Mouse (Mus musculus) small intestine, adult 2 months (tissue): Measurements from ENCODE around the gene Cdc26.

ENCODE experiments used
- CTCF ChIP-seq: fragments of 200-500 bp; IDR thresholded peaks from 2 replicates; pipeline ENCODE4 v1.5.1; 2012; ENCODE audit warnings: low read depth, mild to moderate bottlenecking, control low read depth, inconsistent platforms, low read length, moderate library complexity, mixed read lengths; ENCODE audit not compliant: insufficient replicate concordance, insufficient read length; ENCODE audit errors: extremely low read depth
- POLR2A ChIP-seq: fragments of 200-500 bp; IDR thresholded peaks from 2 replicates; pipeline ENCODE4 v1.6.1; 2012; ENCODE audit warnings: low read depth, mild to moderate bottlenecking, control low read depth, inconsistent platforms, low read length, moderate library complexity

DNA sequence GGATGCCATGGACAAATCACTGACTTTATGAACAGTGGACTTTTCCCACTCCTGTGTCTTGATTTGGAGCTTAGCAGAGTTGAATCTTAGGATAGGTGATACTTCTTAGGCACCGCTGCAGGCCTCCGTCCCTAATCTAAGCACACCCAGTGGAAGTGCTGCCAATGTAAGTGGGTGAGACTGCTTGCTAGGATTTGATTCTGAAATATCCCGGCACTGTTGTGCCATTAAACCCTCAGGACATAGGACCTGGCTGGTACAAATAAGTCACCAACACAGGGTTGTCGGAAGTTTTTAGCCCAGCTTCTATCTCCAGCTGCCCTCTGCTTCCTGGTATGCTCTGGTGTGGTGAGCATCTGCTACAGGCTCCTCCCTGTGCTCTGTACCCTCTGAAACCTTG, 17.4 kb upstream of the Cdc26 start:
- TF ChIP-seq CTCF (no peak), POLR2A (no peak)
